Mouse (Mus musculus) layer of hippocampus, adult 9-10 months (tissue): Measurements from ENCODE around the gene Rpl23a.
"Not testable (repeated sequence)": the region's sequence is repeated elsewhere in the genome, so short reads cannot be mapped to it uniquely, and the experiment has no call there.

Source experiments
- DNase-seq: peaks from one replicate; pipeline ENCODE4 v3.0.0; 2022; ENCODE audit warnings: low spot score

The Rpl23a gene

DNA sequence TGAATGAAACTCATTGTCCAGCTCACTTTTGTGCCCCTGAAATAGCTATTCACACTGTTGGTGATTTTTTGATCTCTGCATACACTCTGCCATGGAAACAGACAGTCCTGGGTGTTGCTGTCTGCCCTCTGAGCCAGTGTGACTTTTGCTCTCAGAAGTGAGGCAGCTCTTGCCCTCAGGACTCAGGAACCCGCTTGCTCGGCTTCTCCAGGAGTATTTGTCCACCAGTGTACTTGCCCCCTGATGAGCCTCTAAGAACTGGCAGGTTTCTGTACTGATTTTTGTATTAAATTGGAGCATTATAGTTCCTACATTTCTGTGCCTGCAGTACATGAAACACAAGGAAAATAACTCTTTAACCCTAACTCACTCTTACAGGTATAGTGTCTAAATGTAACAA, 39.9 kb downstream of the Rpl23a start:
- no peak for DNase-seq

GRCm38 (mm10) chr11:78140665-78141064, 42.7 kb downstream of the Rpl23a start:
- no peak for DNase-seq

DNA sequence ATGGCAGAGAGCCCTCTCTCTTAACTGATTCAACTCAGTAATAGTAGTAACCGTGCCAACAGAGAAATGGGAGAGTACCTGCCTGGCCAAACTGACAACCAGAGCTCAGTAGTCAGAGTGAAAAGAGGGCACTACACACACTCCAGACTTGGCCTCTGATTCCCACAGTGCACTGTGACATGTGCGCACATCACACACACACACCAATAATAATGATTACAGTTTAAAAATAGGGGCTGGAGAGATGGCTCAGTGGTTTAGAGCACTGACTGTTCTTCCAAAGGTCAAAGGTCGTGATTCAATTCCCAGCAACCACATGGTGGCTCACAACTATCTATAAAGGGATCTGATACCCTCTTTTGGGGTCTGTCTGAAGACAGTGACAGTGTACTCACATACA, 45.4 kb downstream of the Rpl23a start:
- DNase-seq: no peak

DNA sequence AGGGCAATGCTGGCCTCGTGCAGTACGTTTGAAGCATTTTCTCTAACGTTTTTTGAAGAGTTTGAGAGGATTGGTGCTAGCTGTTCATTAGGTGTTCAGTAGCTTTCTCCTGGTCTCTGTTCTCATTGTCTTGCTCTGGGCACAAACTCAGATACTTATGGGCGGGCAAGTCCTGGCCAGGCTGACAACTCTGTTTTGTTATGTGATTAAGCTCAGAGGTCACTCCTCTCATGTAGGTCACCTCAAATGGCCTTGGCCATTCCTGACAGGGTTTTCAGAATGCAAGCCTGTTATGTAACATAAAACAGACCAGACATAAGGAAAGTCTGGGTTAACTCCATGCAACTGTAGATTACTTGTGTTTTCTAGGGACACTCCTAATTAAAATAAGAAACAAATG, 45.8 kb downstream of the Rpl23a start:
- DNase-seq: no peak

GRCm38 (mm10) chr11:78136132-78136531, 47.3 kb downstream of the Rpl23a start:
- no peak for DNase-seq

DNA sequence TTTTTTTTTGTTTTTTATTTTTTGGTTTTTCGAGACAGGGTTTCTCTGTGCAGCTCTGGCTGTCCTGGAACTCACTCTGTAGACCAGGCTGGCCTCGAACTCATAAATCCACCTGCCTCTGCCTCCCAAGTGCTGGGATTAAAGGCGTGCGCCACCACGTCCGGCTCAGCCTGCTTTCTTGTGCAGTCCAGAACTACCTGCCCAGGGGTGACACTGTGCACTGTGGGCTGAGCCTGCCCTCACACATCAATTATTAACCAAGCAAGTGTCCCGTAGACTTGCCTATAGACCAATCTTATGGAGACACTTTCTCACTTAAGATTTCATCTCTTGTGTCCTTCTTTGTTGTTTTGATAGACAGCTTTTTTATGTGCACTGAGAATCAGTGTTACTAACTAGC, 48.1 kb downstream of the Rpl23a start:
- not testable (repeated sequence) for DNase-seq

DNA sequence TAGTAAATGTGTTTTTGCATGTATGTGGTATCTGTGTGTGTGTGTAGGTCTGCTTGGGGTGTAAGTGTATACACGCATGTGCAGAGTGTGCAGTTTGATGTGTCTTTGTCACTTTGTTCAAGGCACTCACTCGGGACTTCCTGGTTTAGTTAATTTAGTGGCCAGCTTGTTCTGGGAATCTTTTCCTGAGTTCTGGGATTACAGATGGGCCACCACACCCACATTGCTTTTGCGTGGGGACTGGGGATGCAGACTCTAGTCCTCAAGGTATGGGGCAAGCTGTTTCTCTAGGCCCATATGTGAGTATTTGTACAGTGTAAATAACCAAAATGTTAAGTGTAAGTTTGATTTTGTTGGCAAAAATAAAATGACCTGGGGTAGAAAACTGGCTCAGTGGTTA, 49.0 kb downstream of the Rpl23a start:
- no peak for DNase-seq

- no peak for DNase-seq
Measured at GRCm38 (mm10) chr11:78133915-78134314, 49.5 kb downstream of the Rpl23a start.
